Mouse (Mus musculus): ENCODE data around the gene Adck1.

DNA sequence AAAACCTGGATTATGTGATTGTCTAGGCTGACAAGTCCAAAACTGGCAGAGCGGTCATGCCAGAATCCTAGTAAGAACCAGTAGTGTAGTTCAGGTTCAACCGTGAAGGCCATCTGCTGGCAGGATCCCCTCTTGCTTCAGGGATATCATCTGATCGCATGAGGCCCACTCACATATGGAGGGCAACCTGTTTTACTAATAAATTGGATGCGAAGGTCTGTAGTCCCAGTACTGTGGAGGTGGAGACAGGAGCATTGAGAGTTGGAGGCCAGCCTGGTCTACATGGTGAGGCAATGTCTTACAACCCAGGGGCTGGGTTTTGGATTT, 47.6 kb downstream of the Adck1 start:
- TF ChIP-seq GATA1 (IDR thresholded peaks at IDR 0.05; ENCODE audit: borderline replicate concordance, low read length) (no peak), FLI1 (IDR thresholded peaks at IDR 0.05; ENCODE audit: low read length) (no peak)

Data from megakaryocyte, embryonic 14.5 days (primary cell).